Mouse (Mus musculus) heart, postnatal 0 days (tissue): ENCODE results near the gene Lonp1.

Experiments
- CTCF ChIP-seq: IDR thresholded peaks from 2 replicates; pipeline ENCODE4 v1.5.1; 2016; ENCODE audit warnings: antibody characterized with exemption, control low read depth, low read depth
- EP300 ChIP-seq: IDR thresholded peaks from 2 replicates; pipeline ENCODE4 v1.6.1; 2016; ENCODE audit warnings: antibody characterized with exemption, low read depth

DNA sequence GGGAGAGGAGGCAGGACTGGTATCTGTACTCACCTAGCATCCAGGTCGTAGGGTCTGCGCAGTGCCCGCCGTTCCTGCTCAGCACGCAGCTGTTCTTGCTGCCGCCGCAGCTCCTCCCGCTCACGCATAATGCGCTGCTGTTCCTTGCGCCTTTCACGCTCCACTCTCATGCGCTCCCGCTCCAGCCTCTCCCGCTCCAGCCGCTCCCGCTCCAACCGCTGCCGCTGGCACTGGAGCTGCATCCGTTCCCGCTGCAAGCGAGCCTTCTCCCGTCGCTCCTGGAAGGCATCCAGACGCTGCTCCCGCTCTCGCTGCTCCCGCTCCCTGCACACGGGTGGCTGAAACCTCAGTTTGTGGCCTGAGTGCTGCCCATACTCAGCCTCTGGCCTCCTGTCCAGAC is 60.4 kb downstream of the Lonp1 start:
- TF ChIP-seq CTCF (no peak), EP300 (no peak)
